Mouse (Mus musculus): ENCODE data around the gene Prrg3.
"Not testable (repeated sequence)": the region's sequence is repeated elsewhere in the genome, so short reads cannot be mapped to it uniquely, and the experiment has no call there.

Prrg3 gene

GRCm38 (mm10) chrX:71962073-71963051, at the start of gene Prrg3:
Gene Prrg3, plus strand, starts transcription at chrX:71962624.
- DNase-seq = no peak

- DNase-seq = peak in 1 of 2 experiments; percentile 6
Observed at GRCm38 (mm10) chrX:71946631-71947030, 15.8 kb upstream of the Prrg3 start.

- DNase-seq = no peak
Observed at GRCm38 (mm10) chrX:71958366-71958765, 4.1 kb upstream of the Prrg3 start.

GRCm38 (mm10) chrX:71963275-71963912, 970 bp downstream of the Prrg3 start:
- DNase-seq = no peak

- no peak for DNase-seq
Observed at GRCm38 (mm10) chrX:71968216-71968615, 5.8 kb downstream of the Prrg3 start.

- DNase-seq = no peak
Observed at GRCm38 (mm10) chrX:71968816-71969215, 6.4 kb downstream of the Prrg3 start.

GRCm38 (mm10) chrX:71971325-71971724, 8.9 kb downstream of the Prrg3 start:
- no peak for DNase-seq

GRCm38 (mm10) chrX:71972686-71973085, 10.3 kb downstream of the Prrg3 start, which contains the start of gene Fate1:
Gene Fate1, plus strand, starts transcription at chrX:71972986.
- DNase-seq = no peak

- DNase-seq = not testable (repeated sequence)
Observed at GRCm38 (mm10) chrX:71977681-71978080, 15.3 kb downstream of the Prrg3 start.

- DNase-seq = no peak
Observed at GRCm38 (mm10) chrX:71980443-71980842, 18.0 kb downstream of the Prrg3 start.

GRCm38 (mm10) chrX:71981322-71981721, 18.9 kb downstream of the Prrg3 start:
- no peak for DNase-seq

- DNase-seq = no peak
Observed at GRCm38 (mm10) chrX:71983205-71983604, 20.8 kb downstream of the Prrg3 start.

- DNase-seq = no peak
Observed at GRCm38 (mm10) chrX:71983775-71984174, 21.4 kb downstream of the Prrg3 start.

- DNase-seq = no peak
Observed at GRCm38 (mm10) chrX:71991549-71991948, 29.1 kb downstream of the Prrg3 start, which contains the start of gene Cnga2. Gene Cnga2, plus strand, starts transcription at chrX:71991849.

GRCm38 (mm10) chrX:71995972-71996371, 33.5 kb downstream of the Prrg3 start:
- DNase-seq = no peak

GRCm38 (mm10) chrX:72009930-72010329, 47.5 kb downstream of the Prrg3 start:
- DNase-seq = no peak

- DNase-seq = no peak
Observed at GRCm38 (mm10) chrX:72012236-72012635, 49.8 kb downstream of the Prrg3 start.

- DNase-seq = no peak
Observed at GRCm38 (mm10) chrX:72012804-72013203, 50.4 kb downstream of the Prrg3 start.

GRCm38 (mm10) chrX:72022241-72022640, 59.8 kb downstream of the Prrg3 start:
- no peak for DNase-seq
